Mouse (Mus musculus): ENCODE data around the gene Hinfp. TPM values are rescaled to one million over a fixed set of nuclear protein-coding genes. Genes with fewer than 3 reads are reported as not detected.

Gene Hinfp
- polyA plus RNA-seq, 1 experiment: 16.4 TPM

- Histone ChIP-seq H3K27ac (ENCODE audit: insufficient read depth, low read length) (peak overlapping the region; percentile 36; the same call in 1 of the 2 replicates), H3K4me1 (ENCODE audit: control insufficient read depth, insufficient read depth, low read length) (peaks cover 5% of the 10 kb centered on the region; the same call in 1 of the 2 replicates), H3K4me3 (ENCODE audit: insufficient read depth, low read length) (peak overlapping the region; percentile 31)
- TF ChIP-seq CTCF (IDR thresholded peaks at IDR 0.05; ENCODE audit: borderline replicate concordance, insufficient read depth, low read length) (no peak), POLR2A (IDR thresholded peaks at IDR 0.05; ENCODE audit: low read depth, low read length) (peak; percentile 45)
Observed at GRCm38 (mm10) chr9:44267319-44268026, 38.0 kb downstream of the Hinfp start.

DNA sequence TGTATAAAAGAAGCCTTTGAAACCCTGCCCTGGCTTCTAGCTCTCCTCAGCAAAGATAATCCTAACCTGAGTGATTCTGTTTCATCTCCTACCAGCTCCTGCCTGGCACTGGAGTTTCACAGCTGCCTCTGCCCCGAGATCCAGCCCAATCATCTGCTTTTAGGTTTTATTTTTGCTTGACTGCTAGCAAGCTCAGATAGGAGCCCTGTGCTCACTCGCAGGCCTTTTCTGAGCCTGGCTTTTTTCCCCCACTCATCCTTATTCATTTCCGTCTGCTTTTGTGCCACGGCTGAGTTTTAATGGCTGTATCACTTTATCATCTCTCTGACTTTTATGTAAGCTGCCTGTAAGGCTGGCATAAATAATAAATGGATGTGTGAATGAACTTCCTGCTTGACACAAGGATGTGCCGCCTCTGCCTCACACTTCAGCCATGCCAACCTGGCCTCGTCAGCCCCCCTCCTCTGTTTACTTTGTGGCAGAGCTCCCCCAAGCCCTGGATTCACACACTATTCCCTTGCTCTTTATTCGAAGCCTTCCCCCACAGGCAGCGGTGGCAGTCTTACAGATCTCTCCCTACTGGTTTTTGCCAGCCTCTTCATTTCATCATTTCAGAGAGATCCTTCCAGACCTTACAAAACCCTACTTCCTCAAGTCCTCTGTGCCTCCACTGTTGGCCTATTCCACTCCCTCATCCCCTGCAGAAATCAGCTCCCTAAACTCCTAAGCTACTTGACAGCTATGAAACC lies 38.8 kb downstream of the Hinfp start:
- TF ChIP-seq CTCF (IDR thresholded peaks at IDR 0.05; ENCODE audit: borderline replicate concordance, insufficient read depth, low read length) (no peak), POLR2A (IDR thresholded peaks at IDR 0.05; ENCODE audit: low read depth, low read length) (no peak)
- Histone ChIP-seq H3K27ac (ENCODE audit: insufficient read depth, low read length) (no peak overlapping the region), H3K4me1 (ENCODE audit: control insufficient read depth, insufficient read depth, low read length) (peaks cover 5% of the 10 kb centered on the region; the same call in 1 of the 2 replicates), H3K4me3 (ENCODE audit: insufficient read depth, low read length) (no peak overlapping the region)

DNA sequence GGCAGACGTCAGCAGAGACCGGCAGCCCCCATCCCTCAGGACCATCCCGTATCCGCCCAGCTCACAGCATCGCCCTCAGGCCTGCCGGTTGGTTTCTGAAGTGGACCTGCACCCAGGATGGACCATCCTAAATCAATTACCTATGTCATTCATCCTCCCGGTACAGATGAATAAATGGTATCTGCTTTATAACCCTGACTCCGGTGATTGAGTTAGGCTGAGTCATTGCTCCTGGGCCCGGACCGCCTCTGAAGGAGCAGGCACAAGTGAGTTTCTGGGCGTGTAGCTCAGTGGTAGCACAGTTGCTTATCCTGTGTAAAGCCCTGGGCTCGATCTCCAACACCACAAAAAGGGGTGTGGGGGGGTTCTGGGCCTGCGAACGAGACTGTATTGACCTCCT lies 44.1 kb downstream of the Hinfp start:
- TF ChIP-seq POLR2A (IDR thresholded peaks at IDR 0.05; ENCODE audit: low read depth, low read length): no peak
- TF ChIP-seq CTCF (IDR thresholded peaks at IDR 0.05; ENCODE audit: borderline replicate concordance, insufficient read depth, low read length): no peak
- Histone ChIP-seq H3K27ac (ENCODE audit: insufficient read depth, low read length) (no peak overlapping the region), H3K4me1 (ENCODE audit: control insufficient read depth, insufficient read depth, low read length) (no peaks in the 10 kb centered on the region), H3K4me3 (ENCODE audit: insufficient read depth, low read length) (no peak overlapping the region)

DNA sequence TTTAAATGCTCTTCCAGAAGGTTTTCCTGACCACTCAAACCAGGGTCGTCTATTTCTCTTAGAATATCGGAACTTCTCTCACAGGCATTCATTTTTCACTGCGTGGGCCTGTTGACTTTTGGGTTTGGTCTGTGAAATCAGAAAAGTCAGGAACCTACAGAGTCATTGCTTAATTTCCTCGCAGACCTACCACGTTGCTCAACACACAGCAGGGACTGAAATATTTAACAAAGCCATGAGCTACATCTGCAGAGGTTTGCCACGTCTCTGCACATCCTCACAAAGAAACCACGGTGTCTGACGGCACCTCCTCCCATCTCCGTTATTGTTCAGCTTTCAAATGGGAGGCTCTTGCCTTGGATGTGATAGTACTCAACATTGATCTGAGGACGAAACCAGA lies 46.5 kb downstream of the Hinfp start:
- Histone ChIP-seq H3K4me1 (ENCODE audit: control insufficient read depth, insufficient read depth, low read length) (no peaks in the 10 kb centered on the region), H3K4me3 (ENCODE audit: insufficient read depth, low read length) (no peak overlapping the region), H3K27ac (ENCODE audit: insufficient read depth, low read length) (no peak overlapping the region)
- TF ChIP-seq POLR2A (IDR thresholded peaks at IDR 0.05; ENCODE audit: low read depth, low read length): no peak
- no peak for TF ChIP-seq CTCF (IDR thresholded peaks at IDR 0.05; ENCODE audit: borderline replicate concordance, insufficient read depth, low read length)

GRCm38 (mm10) chr9:44256213-44256612 lies 49.3 kb downstream of the Hinfp start:
- Histone ChIP-seq H3K4me1 (ENCODE audit: control insufficient read depth, insufficient read depth, low read length) (no peaks in the 10 kb centered on the region), H3K4me3 (ENCODE audit: insufficient read depth, low read length) (no peak overlapping the region), H3K27ac (ENCODE audit: insufficient read depth, low read length) (no peak overlapping the region)
- no peak for TF ChIP-seq CTCF (IDR thresholded peaks at IDR 0.05; ENCODE audit: borderline replicate concordance, insufficient read depth, low read length)
- TF ChIP-seq POLR2A (IDR thresholded peaks at IDR 0.05; ENCODE audit: low read depth, low read length): no peak

- Histone ChIP-seq H3K27ac (ENCODE audit: insufficient read depth, low read length) (no peak overlapping the region), H3K4me3 (ENCODE audit: insufficient read depth, low read length) (no peak overlapping the region), H3K4me1 (ENCODE audit: control insufficient read depth, insufficient read depth, low read length) (no peaks in the 10 kb centered on the region)
- no peak for TF ChIP-seq CTCF (IDR thresholded peaks at IDR 0.05; ENCODE audit: borderline replicate concordance, insufficient read depth, low read length)
- TF ChIP-seq POLR2A (IDR thresholded peaks at IDR 0.05; ENCODE audit: low read depth, low read length): no peak
Observed at GRCm38 (mm10) chr9:44255136-44255521, 50.3 kb downstream of the Hinfp start.

- no peak overlapping the region for H3K27ac ChIP-seq (ENCODE audit: insufficient read depth, low read length)
Observed at GRCm38 (mm10) chr9:44254508-44255135, 50.8 kb downstream of the Hinfp start.

GRCm38 (mm10) chr9:44253441-44253840 lies 52.0 kb downstream of the Hinfp start:
- no peak for TF ChIP-seq POLR2A (IDR thresholded peaks at IDR 0.05; ENCODE audit: low read depth, low read length)
- TF ChIP-seq CTCF (IDR thresholded peaks at IDR 0.05; ENCODE audit: borderline replicate concordance, insufficient read depth, low read length): no peak
- H3K4me3 ChIP-seq (ENCODE audit: insufficient read depth, low read length): no peak overlapping the region
- H3K4me1 ChIP-seq (ENCODE audit: control insufficient read depth, insufficient read depth, low read length): no peaks in the 10 kb centered on the region
- no peak overlapping the region for H3K27ac ChIP-seq (ENCODE audit: insufficient read depth, low read length)

More at GRCm38 (mm10) chr9:44254508-44255135, 50.8 kb downstream of the Hinfp start:
- Histone ChIP-seq H3K4me3 (ENCODE audit: insufficient read depth, low read length) (no peak overlapping the region), H3K4me1 (ENCODE audit: control insufficient read depth, insufficient read depth, low read length) (no peaks in the 10 kb centered on the region)
- TF ChIP-seq CTCF (IDR thresholded peaks at IDR 0.05; ENCODE audit: borderline replicate concordance, insufficient read depth, low read length): no peak
- TF ChIP-seq POLR2A (IDR thresholded peaks at IDR 0.05; ENCODE audit: low read depth, low read length): no peak

DNA sequence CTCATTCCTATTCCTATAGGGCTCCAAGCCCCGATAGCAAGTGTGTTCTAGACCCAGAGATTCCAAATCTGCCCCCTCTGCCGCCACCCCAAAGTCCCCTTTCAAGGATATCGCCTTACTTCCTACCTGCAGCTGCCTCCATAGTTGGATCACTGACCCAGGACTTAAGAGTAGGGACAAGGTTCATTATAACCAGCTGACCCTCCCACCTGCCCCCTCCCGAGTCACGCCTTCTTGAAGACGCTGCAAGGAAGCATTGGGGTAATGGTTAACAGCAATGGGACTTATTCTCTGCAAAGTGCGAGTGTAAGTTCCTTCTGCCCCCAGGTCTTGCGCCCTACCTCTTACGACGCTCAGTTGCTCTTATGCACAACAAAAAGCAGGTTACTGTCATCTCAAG lies 54.2 kb downstream of the Hinfp start, which contains the start of gene Pdzd3:
Gene Pdzd3 (minus strand): TSS at position 158 of the 400 bp plus-strand sequence.
- Histone ChIP-seq H3K4me3 (ENCODE audit: insufficient read depth, low read length) (no peak within 1 kb of the TSS), H3K27ac (ENCODE audit: insufficient read depth, low read length) (no peak within 1 kb of the TSS), H3K4me1 (ENCODE audit: control insufficient read depth, insufficient read depth, low read length) (no peaks in the 10 kb centered on the region)
- TF ChIP-seq CTCF (IDR thresholded peaks at IDR 0.05; ENCODE audit: borderline replicate concordance, insufficient read depth, low read length) (no peak), POLR2A (IDR thresholded peaks at IDR 0.05; ENCODE audit: low read depth, low read length) (no peak)
